Mouse (Mus musculus) stomach, embryonic 16.5 days (tissue): ENCODE results near the gene Ube2n. TPM values are rescaled to one million over a fixed set of nuclear protein-coding genes. Genes with fewer than 3 reads are reported as not detected.

Source experiments
- ATAC-seq: fragments of 200-750 bp; cut with Nextera tagmentation; 2 replicates; pipeline ENCODE4 v1.8.0; 2017; ENCODE audit warnings: moderate number of reproducible peaks, moderate TSS enrichment; ENCODE audit not compliant: insufficient read depth, low FRiP score
- H3K27ac ChIP-seq: fragments of 300-500 bp; sonication (generic); 2 replicates; pipeline ENCODE4 v1.5.1; 2014; ENCODE audit warnings: low read length
- H3K27me3 ChIP-seq: fragments of 300-500 bp; sonication (generic); 2 replicates; pipeline ENCODE4 v1.6.1; 2014; ENCODE audit warnings: low read length, control low read depth, mixed read lengths; ENCODE audit not compliant: control insufficient read depth, insufficient read depth
- H3K36me3 ChIP-seq: fragments of 300-500 bp; sonication (generic); 2 replicates; pipeline ENCODE4 v1.6.1; 2014; ENCODE audit warnings: low read length; ENCODE audit not compliant: control insufficient read depth, insufficient read depth
- H3K4me1 ChIP-seq: fragments of 300-500 bp; sonication (generic); 2 replicates; pipeline ENCODE4 v1.6.1; 2014; ENCODE audit warnings: low read length, control low read depth, mixed read lengths; ENCODE audit not compliant: control insufficient read depth, insufficient read depth
- H3K4me2 ChIP-seq: fragments of 300-500 bp; sonication (generic); 2 replicates; pipeline ENCODE4 v1.6.1; 2014; ENCODE audit warnings: low read depth, low read length, mixed read lengths
- H3K4me3 ChIP-seq: fragments of 300-500 bp; sonication (generic); replicated peaks from 2 replicates; pipeline ENCODE4 v1.5.1; 2014; ENCODE audit warnings: mild to moderate bottlenecking, low read length
- H3K9ac ChIP-seq: fragments of 300-500 bp; sonication (generic); 2 replicates; pipeline ENCODE4 v1.6.1; 2014; ENCODE audit warnings: low read length
- H3K9me3 ChIP-seq: fragments of 300-500 bp; sonication (generic); replicated peaks from 2 replicates; pipeline ENCODE4 v1.6.1; 2016; ENCODE audit warnings: low read length, control low read depth; ENCODE audit not compliant: control insufficient read depth
- WGBS: fragments of 180-500 bp; shearing (Covaris S2); extraction: QIAGEN DNeasy Blood & Tissue Kit; methylation state at CpG from one replicate; pipeline ENCODE4 v1.1.7; 2014; 5-methylcytosine and 5-hydroxymethylcytosine counted together
- polyA plus RNA-seq: library from polyadenylated mRNA; unstranded; fragments of >200 nt; fragmentation: Nextera tagmentation; extraction: Ambion mirVana; gene quantifications from 2 replicates; pipeline ENCODE4 v1.2.1, GENCODE M21; 2015

Gene Ube2n
- polyA plus RNA-seq, 1 experiment from 2014 or later = 302 TPM

- no peaks in the 10 kb centered on the region for H3K9me3 ChIP-seq
- peak overlapping the region; percentile 95 for H3K4me3 ChIP-seq
- peak overlapping the region; percentile 67 for H3K4me2 ChIP-seq
- no peak for ATAC-seq
- H3K27me3 ChIP-seq = no peaks in the 10 kb centered on the region
- H3K4me1 ChIP-seq = peaks cover 5% of the 10 kb centered on the region
- peak overlapping the region; percentile 85 for H3K27ac ChIP-seq
- peaks cover 4% of the 10 kb centered on the region; the same call in 1 of the 2 replicates for H3K36me3 ChIP-seq
- 3% methylated on average over 7 of the region's 7 CpGs for WGBS
- peak overlapping the region; percentile 94 for H3K9ac ChIP-seq
These were observed 13.9 kb upstream of the Ube2n start for GRCm38 (mm10) chr10:95501033-95501432.

- Histone ChIP-seq H3K27me3 (no peaks in the 10 kb centered on the region), H3K36me3 (peaks cover 4% of the 10 kb centered on the region; the same call in 1 of the 2 replicates), H3K27ac (peak within 1 kb of the TSS; percentile 85), H3K4me1 (peaks cover 5% of the 10 kb centered on the region), H3K9me3 (no peaks in the 10 kb centered on the region), H3K9ac (peak within 1 kb of the TSS; percentile 94), H3K4me3 (peak within 1 kb of the TSS; percentile 95), H3K4me2 (peak within 1 kb of the TSS; percentile 67)
- WGBS = under 1% methylated on average over 35 of the region's 35 CpGs
- peak; percentile 94 for ATAC-seq
These were observed 13.4 kb upstream of the Ube2n start, which contains the start of gene Mrpl42 for GRCm38 (mm10) chr10:95501463-95502081. Gene Mrpl42 (minus strand): TSS chr10:95501940.

GRCm38 (mm10) chr10:95503443-95504235 is 11.3 kb upstream of the Ube2n start:
- no peaks in the 10 kb centered on the region for H3K27me3 ChIP-seq

GRCm38 (mm10) chr10:95504341-95504740 is 10.6 kb upstream of the Ube2n start:
- Histone ChIP-seq H3K4me1 (peaks cover 5% of the 10 kb centered on the region), H3K4me2 (no peak overlapping the region), H3K9ac (no peak overlapping the region), H3K4me3 (no peak overlapping the region), H3K27me3 (no peaks in the 10 kb centered on the region), H3K9me3 (no peaks in the 10 kb centered on the region), H3K36me3 (no peaks in the 10 kb centered on the region), H3K27ac (no peak overlapping the region)
- no peak for ATAC-seq
- 16% methylated on average over 1 of the region's 1 CpGs for WGBS

More at GRCm38 (mm10) chr10:95503443-95504235, 11.3 kb upstream of the Ube2n start:
- H3K4me2 ChIP-seq = no peak overlapping the region
- 73% methylated on average over 14 of the region's 14 CpGs for WGBS
- no peak for ATAC-seq
- no peak overlapping the region for H3K4me3 ChIP-seq
- H3K9me3 ChIP-seq = no peaks in the 10 kb centered on the region
- no peaks in the 10 kb centered on the region for H3K36me3 ChIP-seq
- H3K4me1 ChIP-seq = peaks cover 5% of the 10 kb centered on the region
- H3K9ac ChIP-seq = no peak overlapping the region
- H3K27ac ChIP-seq = no peak overlapping the region

GRCm38 (mm10) chr10:95508126-95508525 is 6.8 kb upstream of the Ube2n start:
- H3K4me1 ChIP-seq = no peaks in the 10 kb centered on the region
- no peak overlapping the region for H3K4me2 ChIP-seq
- no peak for ATAC-seq
- H3K27me3 ChIP-seq = no peaks in the 10 kb centered on the region
- no peaks in the 10 kb centered on the region for H3K36me3 ChIP-seq
- H3K27ac ChIP-seq = no peak overlapping the region
- no peak overlapping the region for H3K9ac ChIP-seq
- no peak overlapping the region for H3K4me3 ChIP-seq
- 85% methylated on average over 8 of the region's 8 CpGs for WGBS
- no peaks in the 10 kb centered on the region for H3K9me3 ChIP-seq

GRCm38 (mm10) chr10:95508793-95509192 is 6.2 kb upstream of the Ube2n start:
- no peak overlapping the region for H3K4me2 ChIP-seq

GRCm38 (mm10) chr10:95509263-95509662 is 5.7 kb upstream of the Ube2n start:
- no peaks in the 10 kb centered on the region for H3K36me3 ChIP-seq
- no peaks in the 10 kb centered on the region for H3K27me3 ChIP-seq
- H3K4me2 ChIP-seq = no peak overlapping the region
- 0 out of 2 replicates have a peak, but pooled peaks cover 5% of the 10 kb centered on the region for H3K4me1 ChIP-seq
- H3K9ac ChIP-seq = no peak overlapping the region
- H3K27ac ChIP-seq = peak overlapping the region; percentile 12; the same call in 1 of the 2 replicates
- H3K4me3 ChIP-seq = no peak overlapping the region
- ATAC-seq = no peak
- 72% methylated on average over 3 of the region's 3 CpGs for WGBS
- H3K9me3 ChIP-seq = no peaks in the 10 kb centered on the region

More at GRCm38 (mm10) chr10:95508793-95509192, 6.2 kb upstream of the Ube2n start:
- no peaks in the 10 kb centered on the region for H3K36me3 ChIP-seq
- no peaks in the 10 kb centered on the region for H3K9me3 ChIP-seq
- H3K27ac ChIP-seq = 0 out of 2 replicates have a peak overlapping the region, but pooled peaks have one; percentile 12
- WGBS = 69% methylated on average over 6 of the region's 6 CpGs
- ATAC-seq = no peak
- no peaks in the 10 kb centered on the region for H3K27me3 ChIP-seq
- H3K4me3 ChIP-seq = no peak overlapping the region
- 0 out of 2 replicates have a peak, but pooled peaks cover under 1% of the 10 kb centered on the region for H3K4me1 ChIP-seq
- no peak overlapping the region for H3K9ac ChIP-seq

- no peak for ATAC-seq
- Histone ChIP-seq H3K4me2 (no peak overlapping the region), H3K27ac (no peak overlapping the region), H3K4me3 (no peak overlapping the region), H3K4me1 (peaks cover 11% of the 10 kb centered on the region), H3K9ac (no peak overlapping the region), H3K9me3 (no peaks in the 10 kb centered on the region), H3K27me3 (no peaks in the 10 kb centered on the region), H3K36me3 (no peaks in the 10 kb centered on the region)
- WGBS = 86% methylated on average over 8 of the region's 8 CpGs
These were observed 2.3 kb upstream of the Ube2n start for GRCm38 (mm10) chr10:95512635-95513034.
